ENCODE assay signal across 9 mouse cellular contexts in the genomic region with DNA sequence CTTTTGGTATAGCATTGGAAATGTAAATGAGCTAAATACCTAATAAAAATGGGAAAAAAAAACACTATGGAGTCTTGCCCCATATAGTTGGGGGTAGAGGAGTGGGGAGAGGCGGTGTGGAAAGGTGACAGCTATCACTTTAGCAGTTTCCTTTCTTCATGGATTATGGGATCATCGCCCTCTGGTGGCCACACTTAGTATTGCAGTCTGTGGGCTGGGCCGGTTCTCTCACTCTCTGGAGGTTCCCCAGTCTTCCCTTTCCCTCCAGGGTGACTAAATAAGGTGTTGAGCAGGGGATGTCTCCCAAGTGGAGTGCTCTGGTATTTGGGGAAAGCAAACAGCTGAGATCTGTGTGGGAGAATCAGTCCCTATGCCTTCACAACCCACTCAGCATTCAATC. TPM values are rescaled to one million over a fixed set of nuclear protein-coding genes. Genes with fewer than 3 reads are reported as not detected.
DNase-seq lines count a peak whose midpoint lies in the region; ATAC-seq lines count a peak whose summit lies in the region.
"Had no signal": no experiment of that assay in that cellular context is flagged by ENCODE, and none has a peak within 500 bp of the region (broad histone marks: within the 10 kb centered on the region; RNA-seq: fewer than 3 reads in every experiment).

No protein-coding gene starts in this region.

- H3K9me3 ChIP-seq in neural tube, embryonic 15.5 days (replicated peaks) = no peaks in the 10 kb centered on the region
- no peaks in the 10 kb centered on the region for H3K9me3 ChIP-seq in neural tube, embryonic 11.5 days (ENCODE audit: control insufficient read depth, low read length)
- H3K9me3 ChIP-seq: embryonic facial prominence, embryonic 12.5 days had no signal

- WGBS in neural tube, embryonic 15.5 days = 8% methylated on average over 3 of the region's 3 CpGs
- 9% methylated on average over 3 of the region's 3 CpGs for WGBS in neural tube, embryonic 11.5 days

- no peak; the same call in 1 of the 2 replicates for ATAC-seq in neural tube, embryonic 15.5 days (ENCODE audit: low FRiP score)
- no peak for ATAC-seq in neural tube, embryonic 11.5 days (ENCODE audit: insufficient read depth, low FRiP score, low TSS enrichment)

- no peak overlapping the region for H3K9ac ChIP-seq in neural tube, embryonic 15.5 days (replicated peaks)
- H3K9ac ChIP-seq in neural tube, embryonic 11.5 days (ENCODE audit: low read length) = no peak overlapping the region
- H3K9ac ChIP-seq: embryonic facial prominence, embryonic 12.5 days had no signal

- H3K4me3 ChIP-seq in neural tube, embryonic 15.5 days (replicated peaks) = no peak overlapping the region
- no peak overlapping the region for H3K4me3 ChIP-seq in neural tube, embryonic 11.5 days (ENCODE audit: low read depth, low read length)
- H3K4me3 ChIP-seq: embryonic facial prominence, embryonic 12.5 days had no signal

- no peaks in the 10 kb centered on the region for H3K4me1 ChIP-seq in neural tube, embryonic 15.5 days
- H3K4me1 ChIP-seq in neural tube, embryonic 11.5 days (ENCODE audit: control insufficient read depth, insufficient read depth, low read length) = no peaks in the 10 kb centered on the region
- H3K4me1 ChIP-seq: embryonic facial prominence, embryonic 12.5 days had no signal

- DNase-seq in neural tube, embryonic 10.5 days (ENCODE audit: extremely low spot score, low spot score) = peak; percentile 78
- DNase-seq in cerebellum, postnatal 10 days = peak; percentile 86 to 92
- DNase-seq in frontal cortex, postnatal 25 days (ENCODE audit: low spot score in 2 of 2) = peak; percentile 71
- peak; percentile 83 for DNase-seq in kidney, adult 18-20 months
- peak; percentile 72 for DNase-seq in left cerebral cortex, postnatal 4 days
- peak; percentile 69 for DNase-seq in neural tube, embryonic 11.5 days (ENCODE audit: low spot score)
- peak; percentile 92 for DNase-seq in testis, postnatal 10 days (ENCODE audit: low spot score)

- no peaks in the 10 kb centered on the region for H3K27me3 ChIP-seq in neural tube, embryonic 15.5 days (replicated peaks)
- H3K27me3 ChIP-seq in neural tube, embryonic 11.5 days (ENCODE audit: control insufficient read depth, insufficient read depth, low read length) = no peaks in the 10 kb centered on the region
- H3K27me3 ChIP-seq: embryonic facial prominence, embryonic 12.5 days had no signal

- no peak overlapping the region for H3K27ac ChIP-seq in neural tube, embryonic 15.5 days (replicated peaks)
- H3K27ac ChIP-seq in neural tube, embryonic 11.5 days (ENCODE audit: low read depth, low read length) = no peak overlapping the region
- H3K27ac ChIP-seq: embryonic facial prominence, embryonic 12.5 days had no signal

- H3K4me2 ChIP-seq in neural tube, embryonic 15.5 days = no peak overlapping the region
- no peak overlapping the region for H3K4me2 ChIP-seq in neural tube, embryonic 11.5 days (ENCODE audit: low read depth)
- H3K4me2 ChIP-seq: embryonic facial prominence, embryonic 12.5 days had no signal

- H3K36me3 ChIP-seq in neural tube, embryonic 15.5 days = no peaks in the 10 kb centered on the region
- no peaks in the 10 kb centered on the region for H3K36me3 ChIP-seq in neural tube, embryonic 11.5 days (ENCODE audit: control insufficient read depth, insufficient read depth, low read length)
- H3K36me3 ChIP-seq: embryonic facial prominence, embryonic 12.5 days had no signal

- intact Hi-C loops in left cerebral cortex, postnatal 4 days (cut with DNase I) = no loop called here

RNA-seq across cellular contexts. Expression of gene Kifc3, which starts 33.1 kb away (rescaled TPM):
- polyA plus RNA-seq in neural tube, embryonic 15.5 days (2015; fragmentation: Nextera tagmentation; extraction: Ambion mirVana) = 27.2 and 28.5 TPM in 2 replicates
- total RNA-seq in left cerebral cortex, postnatal 4 days (2021) = 10 to 100 TPM; 63.7 to 65.7 TPM
- 6.3 and 7.4 TPM in 2 replicates for polyA plus RNA-seq in neural tube, embryonic 11.5 days (2014; fragmentation: Nextera tagmentation; extraction: Ambion mirVana)
